Mouse (Mus musculus): ENCODE results near the gene Mylk.

DNA sequence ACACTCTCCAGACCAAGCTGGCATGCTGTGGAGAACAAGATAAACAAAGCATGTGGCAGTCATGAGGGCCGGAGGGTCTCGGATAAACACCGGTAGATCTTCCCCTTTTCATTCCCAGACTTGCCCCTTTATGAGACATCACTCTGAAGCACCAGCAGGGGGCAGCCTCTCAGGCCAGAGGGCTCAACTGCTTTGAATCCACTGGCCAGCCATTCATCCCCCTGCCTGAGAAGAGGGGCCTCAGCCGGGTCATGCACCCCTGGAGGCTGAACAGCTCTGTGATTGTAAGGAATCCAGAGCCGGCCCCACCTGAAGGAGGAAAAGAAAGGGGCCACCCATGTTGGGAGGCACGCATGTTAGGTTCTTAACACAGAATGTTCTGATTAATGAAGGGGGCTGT, 175.2 kb downstream of the Mylk start:
- TF ChIP-seq CTCF (IDR thresholded peaks at IDR 0.05; ENCODE audit: insufficient read depth, low read depth, low read length) (0 out of 2 replicates have a peak, but pooled peaks have one; percentile 38), POLR2A (IDR thresholded peaks at IDR 0.05; ENCODE audit: insufficient read depth, low read depth, low read length) (no peak)
